Mouse (Mus musculus) left cerebral cortex, postnatal 10 days (tissue): ENCODE data around the gene Mxd3. TPM values are rescaled to one million over a fixed set of nuclear protein-coding genes. Genes with fewer than 3 reads are reported as not detected.

Experiments used
- DNase-seq, 2 experiments: peaks; one replicate each; pipeline ENCODE4 v3.0.0; 2021 to 2022; ENCODE audit warnings: low spot score in 2 of 2, mixed read lengths in 1 of 2; ENCODE audit errors: extremely low spot score in 1 of 2
- intact Hi-C: fragments of 180-260 bp; cut with DNase I; formaldehyde crosslinking; loops from one replicate; pipeline ENCODE4 v1.15.1; 2025
- total RNA-seq, 2 experiments: library from RNA; stranded (reverse); gene quantifications; 2 replicates each; pipeline ENCODE4 v1.2.3; 2021

Gene Mxd3
- total RNA-seq, 2 experiments from 2014 or later = 2.2 to 2.4 TPM

- intact Hi-C loops = no loop called here
These were observed 7.8 kb upstream of the Mxd3 start for GRCm38 (mm10) chr13:55337341-55337975.

GRCm38 (mm10) chr13:55335701-55336100, 6.1 kb upstream of the Mxd3 start:
- no peak for DNase-seq
- intact Hi-C loops = no loop called here

More at GRCm38 (mm10) chr13:55337341-55337975, 7.8 kb upstream of the Mxd3 start:
- no peak for DNase-seq

GRCm38 (mm10) chr13:55332331-55332730, 2.7 kb upstream of the Mxd3 start:
- no peak for DNase-seq
- intact Hi-C loops = no loop called here

- DNase-seq = no peak
- intact Hi-C loops = no loop called here
These were observed 1.2 kb upstream of the Mxd3 start for GRCm38 (mm10) chr13:55330567-55331400.

- intact Hi-C loops = no loop called here
- DNase-seq = peak in 1 of 2 experiments; percentile 68
These were observed 427 bp downstream of the Mxd3 start for GRCm38 (mm10) chr13:55329109-55329682.

GRCm38 (mm10) chr13:55328641-55329040, 982 bp downstream of the Mxd3 start:
- intact Hi-C loops = no loop called here
- DNase-seq = no peak

- intact Hi-C loops = no loop called here
- no peak for DNase-seq
These were observed 1.5 kb downstream of the Mxd3 start for GRCm38 (mm10) chr13:55328171-55328570.

GRCm38 (mm10) chr13:55327633-55328032, 2.0 kb downstream of the Mxd3 start:
- peak; percentile 89 for DNase-seq
- intact Hi-C loops = no loop called here

GRCm38 (mm10) chr13:55327169-55327568, 2.5 kb downstream of the Mxd3 start:
- intact Hi-C loops = no loop called here
- DNase-seq = no peak

GRCm38 (mm10) chr13:55325596-55325995, 4.0 kb downstream of the Mxd3 start:
- intact Hi-C loops = no loop called here
- DNase-seq = no peak

- intact Hi-C loops = no loop called here
- peak in 1 of 2 experiments; percentile 49 for DNase-seq
These were observed 7.3 kb downstream of the Mxd3 start for GRCm38 (mm10) chr13:55322130-55322825.

GRCm38 (mm10) chr13:55321434-55322129, 8.0 kb downstream of the Mxd3 start, which contains the start of gene Rab24:
Gene Rab24, minus strand, starts transcription at chr13:55321946.
- intact Hi-C loops = no loop called here
- peak; percentile 83 to 93 for DNase-seq

- intact Hi-C loops = no loop called here
- no peak for DNase-seq
These were observed 9.6 kb downstream of the Mxd3 start, which contains the start of gene Prelid1 for GRCm38 (mm10) chr13:55319931-55320533. Gene Prelid1, plus strand, starts transcription at chr13:55320500.

GRCm38 (mm10) chr13:55318351-55318750, 11.3 kb downstream of the Mxd3 start:
- intact Hi-C loops = no loop called here

GRCm38 (mm10) chr13:55314891-55315412, 14.7 kb downstream of the Mxd3 start:
- DNase-seq = no peak
- intact Hi-C loops = no loop called here

More at GRCm38 (mm10) chr13:55318351-55318750, 11.3 kb downstream of the Mxd3 start:
- DNase-seq = no peak

GRCm38 (mm10) chr13:55313051-55313450, 16.6 kb downstream of the Mxd3 start:
- intact Hi-C loops = no loop called here
- DNase-seq = no peak

- DNase-seq = no peak
- intact Hi-C loops = no loop called here
These were observed 17.5 kb downstream of the Mxd3 start for GRCm38 (mm10) chr13:55312028-55312630.
